Mouse (Mus musculus) lung, adult 2 months (tissue): ENCODE results near the gene Eif2ak3.

Experiments used
- CTCF ChIP-seq: fragments of 200-500 bp; IDR thresholded peaks from 2 replicates; pipeline ENCODE4 v1.5.1; 2011; ENCODE audit warnings: mild to moderate bottlenecking, low read length, control low read depth; ENCODE audit not compliant: insufficient read depth
- POLR2A ChIP-seq: fragments of 200-500 bp; IDR thresholded peaks from 2 replicates; pipeline ENCODE4 v1.6.1; 2011; ENCODE audit warnings: low read depth, mild to moderate bottlenecking, control low read depth, low read length, borderline replicate concordance; ENCODE audit errors: extremely low read depth

DNA sequence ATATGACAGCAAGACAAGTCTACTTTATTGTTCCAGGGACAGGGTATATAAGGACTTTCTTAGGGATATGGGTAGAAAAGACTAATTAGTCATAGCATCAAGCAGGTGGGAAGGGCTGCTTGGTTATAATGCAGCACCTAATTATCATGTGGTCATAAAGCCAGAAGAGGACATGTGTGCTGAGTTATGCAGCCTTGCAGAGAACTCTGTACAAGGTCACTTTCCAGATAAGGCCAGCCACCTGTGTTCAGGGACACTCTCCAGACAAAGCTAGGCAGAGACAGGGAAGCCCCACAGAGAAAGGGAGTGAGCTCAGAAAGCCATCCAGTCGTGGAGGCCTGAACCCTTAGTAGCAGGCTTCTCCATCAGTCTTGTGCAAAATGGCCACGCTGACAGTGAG, 22.7 kb upstream of the Eif2ak3 start:
- TF ChIP-seq POLR2A: no peak
- TF ChIP-seq CTCF: no peak
